15 mouse cellular contexts compared by ENCODE assay signal in genomic region chr7:97623402-97623801, GRCm38 (mm10).
"Had no signal": no experiment of that assay in that cellular context is flagged by ENCODE, and none has a peak within 500 bp of the region (broad histone marks: within the 10 kb centered on the region; RNA-seq: fewer than 3 reads in every experiment).

No protein-coding gene starts in this region.

- H3K9me3 ChIP-seq: neural tube, embryonic 13.5 days; neural tube, embryonic 15.5 days; stomach, embryonic 15.5 days had no signal

- H3K27me3 ChIP-seq: neural tube, embryonic 13.5 days; neural tube, embryonic 15.5 days; stomach, embryonic 15.5 days had no signal

- H3K4me1 ChIP-seq: neural tube, embryonic 13.5 days; neural tube, embryonic 15.5 days; stomach, embryonic 15.5 days had no signal

- H3K36me3 ChIP-seq: neural tube, embryonic 15.5 days; stomach, embryonic 15.5 days had no signal

- H3K4me2 ChIP-seq: neural tube, embryonic 13.5 days; neural tube, embryonic 15.5 days; stomach, embryonic 15.5 days had no signal

- DNase-seq: retina, postnatal 1 day; right cerebral cortex, adult 18-20 months; right cerebral cortex, postnatal 14 days; right cerebral cortex, postnatal 25 days; spleen, adult 18-20 months; thymus, adult 18-20 months; thymus, adult 2 months; thymus, postnatal 14 days; thymus, postnatal 25 days; thymus, postnatal 36 days; thymus, postnatal 4 days had no signal

- H3K27ac ChIP-seq: neural tube, embryonic 13.5 days; neural tube, embryonic 15.5 days; stomach, embryonic 15.5 days; stomach, postnatal 0 days had no signal

- H3K9ac ChIP-seq: neural tube, embryonic 13.5 days; neural tube, embryonic 15.5 days; stomach, embryonic 15.5 days had no signal

- H3K4me3 ChIP-seq: neural tube, embryonic 13.5 days; neural tube, embryonic 15.5 days; stomach, embryonic 15.5 days had no signal
